Mouse (Mus musculus): ENCODE results near the gene Gm43518. TPM values are rescaled to one million over a fixed set of nuclear protein-coding genes. Genes with fewer than 3 reads are reported as not detected.

Gm43518 gene
- under 1 TPM in 1 of 2 experiments, not detected in 1; 0.50 TPM for total RNA-seq (2021)

DNA sequence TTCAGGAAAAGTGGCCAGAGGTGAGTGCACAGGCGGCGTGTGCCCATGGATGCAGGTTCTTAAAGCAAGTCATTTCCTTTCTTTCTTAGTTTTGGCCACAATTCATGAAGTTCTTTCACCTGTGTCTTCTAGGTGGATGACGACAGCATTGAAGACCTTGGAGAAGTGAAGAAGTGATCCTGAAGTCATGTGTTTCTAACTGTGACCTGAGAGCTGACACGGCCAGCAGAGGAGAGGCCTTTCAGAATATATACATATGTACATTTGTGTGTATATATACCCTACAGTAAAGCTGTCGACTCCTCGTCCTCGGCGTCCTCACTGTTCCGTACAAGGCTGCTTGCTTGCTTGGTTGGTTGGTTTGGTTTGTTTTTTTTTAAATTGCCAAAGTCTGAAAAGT is at the start of gene Gm43518:
Gm43518 (plus strand) TSS at position 301 of the 400 bp plus-strand sequence.
- no peak for DNase-seq (ENCODE audit: low spot score)
- intact Hi-C loops (cut with DNase I) = no loop called here

DNA sequence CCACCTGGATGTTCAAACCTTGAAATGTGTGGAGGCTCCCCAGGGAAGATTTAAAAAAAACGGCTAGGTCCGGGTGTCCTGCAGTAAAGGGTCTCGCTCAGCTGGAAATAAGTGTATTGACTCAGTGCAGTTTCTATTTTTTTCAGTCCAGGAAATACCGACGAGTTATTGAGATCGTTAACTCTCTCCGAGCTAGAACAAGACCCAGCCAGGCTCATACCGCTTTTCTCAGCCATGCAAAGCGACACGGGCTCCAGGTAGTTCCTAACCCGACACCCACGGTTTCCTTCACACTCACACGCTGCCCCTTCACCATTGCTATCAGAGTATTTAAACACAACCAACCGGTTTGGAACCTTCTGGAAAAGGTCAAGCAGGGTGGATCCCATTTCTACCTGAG is 49.2 kb upstream of the Gm43518 start:
- intact Hi-C loops (cut with DNase I) = no loop called here
- DNase-seq (ENCODE audit: low spot score) = no peak

DNA sequence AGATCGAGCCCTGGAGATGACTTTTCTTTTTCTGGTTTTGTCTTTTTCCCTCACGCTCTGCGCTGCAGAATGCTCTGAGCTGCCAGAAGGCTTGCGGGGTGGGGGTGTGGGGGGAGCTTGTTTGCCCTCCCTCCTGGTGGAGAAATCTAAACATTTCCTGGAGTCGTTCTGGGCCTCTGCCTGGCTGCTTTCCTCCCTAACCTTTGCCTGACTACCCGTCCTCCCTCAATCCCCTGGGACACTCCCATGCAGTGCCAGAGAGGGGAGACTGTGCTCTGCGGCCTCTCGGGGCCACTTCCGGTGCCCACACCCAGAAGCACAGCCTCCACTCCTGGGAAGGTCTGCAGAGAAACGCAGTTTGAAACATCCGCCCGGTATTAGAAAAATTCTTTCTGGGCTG is 47.3 kb upstream of the Gm43518 start, which contains the start of gene Hcar1:
Hcar1 (minus strand) TSS at position 93 of the 400 bp plus-strand sequence.
- intact Hi-C loops (cut with DNase I) = no loop called here
- no peak for DNase-seq (ENCODE audit: low spot score)

DNA sequence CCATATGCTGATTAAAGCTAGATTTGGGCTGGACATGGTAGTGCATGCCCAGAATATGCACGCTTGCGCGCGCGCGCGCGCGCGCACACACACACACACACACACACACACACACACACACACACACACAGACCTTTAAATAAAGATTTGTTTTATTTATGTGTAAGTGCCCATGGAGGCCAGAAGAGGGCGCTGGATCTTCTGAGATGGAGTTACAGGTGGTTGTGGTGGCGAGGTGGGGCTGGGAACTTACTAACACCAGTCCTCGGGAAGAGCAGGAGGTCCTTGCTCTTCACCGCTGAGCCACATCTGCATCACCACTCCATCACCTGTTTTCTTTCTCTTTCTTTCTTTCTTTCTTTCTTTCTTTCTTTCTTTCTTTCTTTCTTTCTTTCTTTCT is 46.4 kb upstream of the Gm43518 start:
- intact Hi-C loops (cut with DNase I) = no loop called here
- DNase-seq (ENCODE audit: low spot score) = no peak

DNA sequence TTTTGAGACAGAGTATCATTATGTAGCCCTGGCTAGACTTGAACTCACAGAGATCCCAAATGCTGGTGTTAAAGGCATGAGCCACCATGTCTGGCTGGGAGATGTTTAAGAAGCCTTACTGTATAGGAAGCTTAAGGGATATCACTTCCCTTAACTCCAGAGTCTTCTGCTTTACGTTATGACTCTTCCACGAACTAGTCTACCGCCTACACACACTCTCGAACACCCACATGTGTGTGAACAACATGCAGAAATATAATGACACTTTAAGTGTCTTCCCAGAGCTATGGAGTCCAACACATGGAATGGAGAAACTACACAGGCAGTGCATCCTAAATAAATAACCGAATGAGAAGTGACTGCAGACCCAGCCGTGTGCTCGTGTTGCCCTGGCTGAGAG is 43.3 kb upstream of the Gm43518 start:
- intact Hi-C loops (cut with DNase I) = no loop called here
- DNase-seq (ENCODE audit: low spot score) = no peak

DNA sequence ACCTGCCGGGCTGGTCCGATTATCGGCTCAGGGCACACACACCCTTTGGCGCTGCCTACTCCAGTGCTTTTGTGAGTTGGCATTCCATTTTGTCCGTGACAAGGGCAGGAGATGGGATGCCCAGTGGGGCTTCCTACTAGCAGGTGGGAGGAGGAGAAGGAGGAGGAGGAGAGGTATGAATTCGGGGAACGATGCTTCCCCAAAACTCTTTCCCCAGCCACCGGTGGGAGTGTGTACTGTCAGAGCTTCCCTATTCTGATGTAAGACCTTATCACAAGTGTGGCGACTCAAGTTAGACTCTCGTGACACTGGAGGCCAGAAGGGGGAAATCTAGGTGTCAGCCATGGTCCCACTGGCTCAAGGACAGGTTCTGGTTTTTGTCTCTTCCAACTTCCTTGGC is 42.9 kb upstream of the Gm43518 start:
- DNase-seq (ENCODE audit: low spot score) = no peak
- intact Hi-C loops (cut with DNase I) = no loop called here

DNA sequence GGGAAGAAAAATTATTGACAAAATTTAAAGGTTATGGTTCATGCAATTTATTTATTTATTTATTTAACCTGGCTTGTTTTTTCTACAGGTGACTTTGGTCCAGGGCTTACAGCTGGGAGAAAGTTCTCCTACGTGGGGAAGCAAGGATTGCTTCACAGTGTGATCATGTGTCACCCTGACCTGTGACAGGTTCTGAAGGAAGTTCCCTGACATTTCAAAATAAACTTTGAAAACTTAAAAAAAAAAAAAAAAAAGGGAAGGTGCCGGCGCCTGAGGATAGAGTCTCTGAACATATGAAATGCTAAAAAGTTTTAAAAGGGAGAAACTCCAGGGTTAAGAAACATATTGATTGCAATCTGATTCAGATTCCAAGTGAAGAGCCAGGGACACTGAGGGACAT is 40.9 kb upstream of the Gm43518 start:
- no peak for DNase-seq (ENCODE audit: low spot score)
- intact Hi-C loops (cut with DNase I) = no loop called here

DNA sequence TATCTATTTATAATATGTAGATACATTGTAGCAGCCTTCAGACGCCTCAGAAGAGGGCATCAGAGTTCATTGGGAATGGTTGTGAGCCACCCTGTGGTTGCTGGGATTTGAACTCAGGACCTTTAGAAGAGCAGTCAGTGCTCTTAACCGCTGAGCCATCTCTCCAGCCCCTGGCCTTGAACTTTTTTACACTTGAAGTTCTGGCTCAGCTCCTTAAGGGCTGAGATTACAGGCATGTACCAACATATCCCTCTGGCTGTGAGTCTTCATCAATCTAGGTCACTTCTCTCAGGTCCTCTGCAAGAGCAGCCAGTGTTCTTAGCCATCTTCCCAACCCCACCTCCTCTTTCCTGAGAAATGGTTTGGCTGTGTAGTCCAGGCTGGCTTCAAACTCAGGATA is 36.9 kb upstream of the Gm43518 start:
- intact Hi-C loops (cut with DNase I) = no loop called here
- no peak for DNase-seq (ENCODE audit: low spot score)

DNA sequence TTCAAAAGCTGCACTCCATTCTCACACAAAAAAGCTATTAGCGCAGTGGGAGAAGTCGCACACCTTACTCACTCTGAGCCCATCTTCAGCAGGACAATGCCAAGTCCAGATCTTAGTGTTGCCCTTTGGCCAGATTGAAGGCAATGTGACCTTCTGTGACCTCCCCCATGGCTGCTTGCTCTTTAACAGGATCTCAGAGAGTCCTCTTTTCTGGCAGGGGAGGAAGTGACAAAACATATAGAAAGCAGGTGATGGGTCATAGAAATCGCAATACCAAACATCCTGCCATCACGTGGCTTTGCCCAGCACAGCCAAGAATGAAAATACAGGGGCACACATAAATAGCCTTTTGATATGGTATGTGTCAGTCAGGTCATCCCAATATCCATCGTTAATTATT is 36.2 kb upstream of the Gm43518 start:
- no peak for DNase-seq (ENCODE audit: low spot score)

DNA sequence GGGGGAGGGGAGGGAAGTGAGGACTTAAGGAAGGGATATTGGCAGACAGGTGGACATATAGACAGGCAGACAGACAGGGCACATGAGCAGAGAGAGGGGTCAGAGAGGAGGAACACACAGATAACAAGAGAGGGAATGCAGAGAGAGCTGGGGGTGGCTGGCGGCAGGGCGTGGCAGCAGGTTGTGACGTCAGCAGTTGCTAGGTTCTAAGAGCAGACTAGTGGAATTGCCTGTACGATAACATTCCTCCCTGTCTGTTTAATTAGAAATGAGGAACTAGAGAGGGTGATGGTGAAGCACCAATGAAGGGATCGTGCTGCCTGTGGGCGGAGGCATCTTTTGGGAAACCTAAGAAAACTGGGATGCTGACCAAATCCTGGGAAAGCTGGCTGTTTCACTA is 35.5 kb upstream of the Gm43518 start:
- intact Hi-C loops (cut with DNase I) = no loop called here

More for the DNA sequence above, 36.2 kb upstream of the Gm43518 start:
- intact Hi-C loops (cut with DNase I) = no loop called here

DNA sequence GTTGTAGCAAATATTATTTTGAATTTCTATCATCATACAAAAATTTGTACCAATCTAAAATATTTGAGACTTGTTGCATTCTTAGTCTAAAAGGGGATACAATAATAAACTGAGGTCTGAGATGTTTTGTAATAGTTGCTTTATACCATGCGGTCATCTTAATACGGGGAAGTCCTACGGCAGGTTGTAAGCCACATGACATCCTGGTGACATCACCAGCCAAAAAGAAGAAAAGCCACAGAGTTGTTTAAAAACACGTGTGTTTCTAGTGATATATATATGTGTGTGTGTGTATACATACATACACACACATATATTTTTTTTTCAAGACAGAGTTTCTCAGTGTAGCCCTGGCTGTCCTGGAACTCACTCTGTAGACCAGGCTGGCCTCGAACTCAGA is 33.7 kb upstream of the Gm43518 start:
- no peak for DNase-seq (ENCODE audit: low spot score)
- intact Hi-C loops (cut with DNase I) = no loop called here

More for the DNA sequence above, 35.5 kb upstream of the Gm43518 start:
- no peak for DNase-seq (ENCODE audit: low spot score)

DNA sequence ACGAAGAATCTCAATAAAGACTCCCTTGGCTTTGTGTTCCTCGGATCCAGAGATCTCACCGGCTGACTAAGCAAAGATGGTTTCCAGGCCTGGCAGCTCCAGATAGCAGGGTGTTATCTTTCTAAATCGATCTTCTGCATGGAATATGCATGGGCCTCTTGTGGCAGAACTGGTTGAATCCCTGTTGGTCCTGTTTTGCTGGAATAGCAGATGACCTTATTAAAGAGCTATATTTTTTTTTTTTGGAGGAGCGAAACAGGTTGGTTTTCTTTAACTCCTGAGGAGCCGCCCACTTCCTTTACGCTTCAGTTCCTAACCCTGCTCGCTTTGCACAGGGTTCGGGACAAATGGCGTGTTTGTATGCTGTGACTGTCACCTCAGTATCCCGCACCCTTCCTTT is 30.8 kb upstream of the Gm43518 start:
- DNase-seq (ENCODE audit: low spot score) = no peak
- intact Hi-C loops (cut with DNase I) = no loop called here

DNA sequence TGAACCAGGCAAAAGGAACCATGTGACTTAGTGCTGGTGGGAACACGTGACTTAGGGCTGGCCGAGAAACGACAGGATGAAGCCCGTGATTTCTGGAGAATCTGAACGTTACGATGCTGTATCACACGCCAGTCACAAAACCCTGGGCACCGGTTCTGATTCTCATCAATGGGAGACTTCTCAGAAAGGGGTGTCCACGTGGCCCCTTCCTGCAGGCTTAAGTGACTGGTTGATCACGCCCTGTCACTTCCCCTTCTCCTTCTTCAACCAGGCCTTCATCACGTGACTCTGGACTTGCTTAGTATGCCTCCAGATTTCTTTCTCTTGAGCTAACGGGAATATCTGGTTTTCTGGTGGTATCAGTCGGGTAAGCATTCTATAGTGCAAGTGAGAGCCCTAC is 29.9 kb upstream of the Gm43518 start:
- intact Hi-C loops (cut with DNase I) = no loop called here
- no peak for DNase-seq (ENCODE audit: low spot score)

DNA sequence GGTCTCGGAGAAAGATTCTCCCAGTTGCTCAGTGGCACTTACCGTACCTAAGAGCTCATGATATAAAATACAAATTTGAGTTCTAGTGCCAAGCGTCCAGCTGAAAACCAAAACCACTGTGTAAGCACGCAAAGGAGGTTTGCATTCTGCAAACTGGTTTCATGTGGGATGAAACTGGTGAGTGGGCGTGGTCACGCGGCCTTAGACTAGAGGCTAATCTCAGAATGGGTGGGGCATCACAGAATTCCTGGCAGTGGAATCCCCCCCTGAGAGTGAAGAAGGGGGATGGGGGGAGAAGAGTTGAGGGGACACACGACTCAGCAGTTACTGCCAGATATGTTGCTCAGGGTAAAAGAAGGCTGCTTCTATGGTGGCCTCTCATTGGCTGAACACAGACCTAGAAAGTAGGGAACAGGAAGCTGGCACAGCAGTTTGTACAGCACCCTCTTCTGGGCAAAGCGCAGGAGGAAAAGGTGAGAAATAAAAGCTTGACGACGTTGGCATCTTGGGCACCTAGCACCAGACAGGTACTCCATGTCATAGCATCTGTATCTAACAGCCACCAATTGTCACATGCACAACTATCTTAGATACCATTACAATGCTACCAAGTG is 23.1 kb upstream of the Gm43518 start:
- intact Hi-C loops (cut with DNase I) = no loop called here
- DNase-seq (ENCODE audit: low spot score) = no peak

DNA sequence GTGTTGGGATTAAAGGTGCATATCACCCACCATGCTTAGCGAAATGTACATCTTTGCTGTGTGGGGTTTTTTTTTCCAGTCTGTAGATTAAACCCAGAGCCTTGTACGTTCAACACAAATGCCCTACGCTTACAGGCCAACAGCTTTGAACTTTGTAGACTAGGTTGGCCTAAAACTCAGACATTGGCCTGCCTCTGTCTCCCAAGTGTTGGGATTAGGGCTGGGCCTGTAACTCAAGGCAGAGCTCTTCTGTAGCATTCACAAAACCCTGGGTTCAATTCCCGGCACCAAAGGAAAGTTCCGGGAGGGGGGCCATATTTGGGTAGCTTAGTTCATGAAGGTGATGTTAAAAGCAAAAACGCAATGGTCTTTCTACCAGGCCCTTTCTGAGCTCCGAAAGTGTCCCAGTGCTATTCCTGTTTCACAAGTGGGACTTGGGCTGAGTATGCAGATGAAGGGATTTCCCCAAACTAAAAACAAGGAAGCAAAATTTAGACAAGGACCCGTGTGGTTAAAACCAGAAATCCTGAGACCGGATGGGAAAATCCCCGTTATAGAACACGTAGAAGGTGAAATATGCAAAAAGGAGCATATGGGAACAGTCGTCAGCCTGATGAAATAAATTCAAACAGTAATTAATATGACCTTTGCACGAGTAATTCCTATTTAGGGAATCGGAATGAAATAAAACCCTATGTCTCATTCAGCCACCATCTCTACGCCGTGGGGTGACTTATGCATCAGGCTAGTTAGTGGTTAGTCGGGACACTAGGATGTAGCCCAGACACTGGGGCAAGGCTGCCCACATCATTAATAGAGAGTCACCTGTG is 20.9 kb upstream of the Gm43518 start:
- intact Hi-C loops (cut with DNase I) = loop anchor here (2.0 to 5.0 kb wide), 3 partner anchors 79 to 280 kb away; no protein-coding TSS in a partner anchor
- DNase-seq (ENCODE audit: low spot score) = no peak

DNA sequence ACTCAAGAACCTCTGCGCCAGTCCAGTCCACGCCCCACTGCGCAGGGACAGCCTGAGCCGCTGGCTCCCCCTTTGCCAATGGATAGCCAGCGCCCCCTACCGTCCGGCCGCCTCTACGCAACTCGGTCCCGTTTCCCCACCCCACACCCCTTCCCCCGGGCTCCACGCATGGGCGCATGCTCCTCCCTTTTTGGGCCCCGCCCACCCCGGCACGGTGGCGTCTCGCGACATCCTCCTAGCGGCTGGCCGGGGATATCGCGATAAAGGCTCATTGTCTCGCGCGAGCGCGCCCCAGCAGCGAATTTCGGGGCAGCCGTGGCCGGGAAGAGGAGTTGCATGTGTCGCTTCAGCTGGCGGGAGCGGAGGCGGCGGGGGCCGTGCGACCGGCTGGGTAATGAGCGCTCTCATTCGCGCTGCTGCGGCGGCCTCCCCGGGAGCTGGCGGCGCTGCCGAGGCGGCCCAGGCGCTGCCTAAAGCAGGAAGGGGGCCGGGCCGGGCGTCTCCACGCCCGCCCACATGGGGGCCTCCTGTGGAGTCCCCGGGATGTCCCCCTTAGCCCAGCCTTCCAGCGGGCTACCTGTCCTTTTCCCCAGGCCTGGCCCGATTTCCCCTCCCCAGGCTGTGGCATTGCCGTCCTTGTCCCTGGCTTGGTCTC is 20.1 kb upstream of the Gm43518 start, which contains the start of gene Denr:
Denr (plus strand) TSS at position 200 of the 655 bp plus-strand sequence.
- intact Hi-C loops (cut with DNase I) = loop anchor here (2.0 to 5.0 kb wide), 3 partner anchors 80 to 280 kb away; no protein-coding TSS in a partner anchor
- DNase-seq (ENCODE audit: low spot score) = peak; percentile 97

DNA sequence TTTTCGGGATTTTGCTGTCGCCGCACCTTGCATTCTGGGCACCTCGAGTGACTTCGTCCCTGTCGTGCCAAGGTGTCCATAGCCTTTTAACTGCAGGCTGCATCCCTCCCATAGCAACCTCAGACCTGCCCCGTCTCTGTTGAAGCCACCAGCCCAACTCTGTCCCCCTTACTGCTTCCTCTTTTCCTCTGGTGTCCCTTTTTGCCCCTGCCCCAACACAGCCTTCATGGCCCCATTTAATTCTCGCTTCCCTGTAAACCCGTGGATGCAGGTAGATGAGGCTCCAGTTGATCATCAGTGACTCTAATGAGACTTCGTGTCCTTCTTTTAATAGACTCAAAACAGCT is 19.6 kb upstream of the Gm43518 start:
- DNase-seq (ENCODE audit: low spot score) = no peak
- intact Hi-C loops (cut with DNase I) = loop anchor here (2.0 to 5.0 kb wide), 3 partner anchors 80 to 281 kb away; no protein-coding TSS in a partner anchor

DNA sequence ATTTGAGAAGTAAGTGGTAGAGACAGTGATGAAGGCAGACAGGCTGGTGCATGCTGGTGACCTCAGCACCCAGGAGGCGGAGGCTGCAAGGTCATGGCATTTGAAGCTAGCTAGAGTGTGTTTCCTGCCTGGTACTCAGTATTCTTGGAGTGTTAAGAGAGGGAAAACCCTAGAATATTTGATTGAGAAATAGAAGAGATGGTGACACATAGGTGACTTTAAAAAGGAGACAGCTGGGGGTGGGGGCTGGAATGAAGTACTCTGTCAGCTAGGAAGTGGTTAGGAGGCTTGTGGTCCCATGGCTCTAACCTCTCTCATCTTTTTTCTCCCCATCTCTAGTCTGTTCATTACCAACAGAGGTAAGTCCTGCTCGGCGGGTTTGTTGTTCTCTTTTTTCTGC is 12.4 kb upstream of the Gm43518 start:
- no peak for DNase-seq (ENCODE audit: low spot score)
- intact Hi-C loops (cut with DNase I) = no loop called here

DNA sequence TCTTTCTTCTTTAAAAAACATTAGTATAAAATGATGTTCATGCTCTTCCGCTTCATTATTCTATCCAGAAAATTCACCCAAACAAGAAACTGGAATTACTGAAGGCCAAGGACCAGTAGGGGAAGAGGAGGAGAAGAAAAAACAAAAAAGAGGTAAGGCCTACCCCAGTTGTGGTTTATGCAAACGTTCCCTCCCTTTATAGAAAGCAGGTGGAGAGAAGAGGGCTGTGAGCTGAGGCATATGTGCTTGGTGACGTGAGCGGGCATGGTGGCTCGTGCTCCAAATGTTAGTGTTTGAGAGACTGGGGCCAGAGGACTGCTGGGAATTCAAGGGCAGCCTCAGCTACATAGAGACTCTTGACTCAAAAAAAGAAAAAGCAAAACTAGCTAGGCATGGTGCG is 5.1 kb upstream of the Gm43518 start:
- intact Hi-C loops (cut with DNase I) = no loop called here
- DNase-seq (ENCODE audit: low spot score) = no peak

DNA sequence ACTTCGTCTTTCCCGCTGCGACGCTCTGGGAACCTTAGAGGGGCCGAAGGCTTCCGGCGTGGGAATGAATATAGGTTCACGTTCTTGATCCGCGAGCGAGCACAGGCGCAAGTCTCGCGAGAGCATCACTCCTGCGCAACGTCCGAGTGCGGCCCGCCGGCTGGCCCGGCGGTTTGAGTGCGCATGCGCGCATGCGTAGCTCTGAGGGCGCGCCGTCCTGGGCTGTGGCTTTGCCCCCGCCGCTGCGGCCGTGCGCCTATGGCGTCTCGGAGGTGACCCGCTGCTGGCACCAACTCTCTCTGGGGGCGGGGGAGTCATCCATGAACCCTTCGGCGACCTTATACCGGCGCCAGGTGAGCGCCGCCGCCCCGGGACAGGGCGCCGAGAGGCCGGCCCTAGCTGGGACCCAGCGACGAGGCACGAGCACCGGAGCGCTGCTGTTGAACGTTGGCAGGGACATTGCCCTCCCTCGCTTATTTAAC is 3.3 kb downstream of the Gm43518 start, which contains the start of gene Ccdc62:
Ccdc62 (plus strand) TSS at position 172 of the 482 bp plus-strand sequence.
- DNase-seq (ENCODE audit: low spot score) = peak; percentile 86
- intact Hi-C loops (cut with DNase I) = no loop called here

DNA sequence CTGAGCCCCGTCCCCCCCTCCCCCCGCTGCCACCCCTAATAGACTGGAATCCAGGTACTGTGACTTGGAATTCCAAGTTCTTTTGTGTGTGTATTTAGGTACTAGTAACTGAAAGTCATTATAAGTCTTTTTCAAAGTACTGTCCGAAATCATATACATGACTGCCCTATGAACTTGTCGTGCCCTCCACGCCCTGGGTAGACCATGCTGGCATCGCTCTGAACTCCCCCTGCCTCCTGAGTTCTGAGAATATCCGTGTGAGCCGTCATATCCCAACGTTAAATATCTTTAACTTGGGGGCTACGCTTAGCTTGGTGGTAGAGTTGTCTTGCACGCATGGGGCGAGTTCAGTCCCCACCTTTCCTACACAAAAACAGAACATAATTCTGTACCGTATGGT is 3.9 kb downstream of the Gm43518 start:
- intact Hi-C loops (cut with DNase I) = no loop called here
- DNase-seq (ENCODE audit: low spot score) = no peak
